Mouse (Mus musculus) forebrain, embryonic 16.5 days (tissue): ENCODE results near the gene Gm9803. TPM values are rescaled to one million over a fixed set of nuclear protein-coding genes. Genes with fewer than 3 reads are reported as not detected.

Experiments used
- ATAC-seq: fragments of 200-750 bp; cut with Nextera tagmentation; 2 replicates; pipeline ENCODE4 v1.8.0; 2017; ENCODE audit warnings: mild to moderate bottlenecking, moderate library complexity
- H3K27ac ChIP-seq: fragments of 300-500 bp; sonication (generic); 2 replicates; pipeline ENCODE4 v1.5.1; 2014; ENCODE audit warnings: low read length, control low read depth
- H3K27me3 ChIP-seq: fragments of 300-500 bp; sonication (generic); replicated peaks from 2 replicates; pipeline ENCODE4 v1.6.1; 2014; ENCODE audit warnings: low read length; ENCODE audit not compliant: control insufficient read depth, insufficient read depth
- H3K36me3 ChIP-seq: fragments of 300-500 bp; sonication (generic); 2 replicates; pipeline ENCODE4 v1.6.1; 2014; ENCODE audit not compliant: control insufficient read depth, insufficient read depth
- H3K4me1 ChIP-seq: fragments of 300-500 bp; sonication (generic); replicated peaks from 2 replicates; pipeline ENCODE4 v1.6.1; 2014; ENCODE audit warnings: low read length; ENCODE audit not compliant: control insufficient read depth, insufficient read depth
- H3K4me2 ChIP-seq: fragments of 300-500 bp; sonication (generic); 2 replicates; pipeline ENCODE4 v1.6.1; 2014; ENCODE audit warnings: mild to moderate bottlenecking, low read length, control low read depth
- H3K4me3 ChIP-seq: fragments of 300-500 bp; sonication (generic); replicated peaks from 2 replicates; pipeline ENCODE4 v1.5.1; 2014; ENCODE audit warnings: mild to moderate bottlenecking, low read length, control low read depth
- H3K9ac ChIP-seq: fragments of 300-500 bp; sonication (generic); replicated peaks from 2 replicates; pipeline ENCODE4 v1.6.1; 2014; ENCODE audit warnings: low read depth, low read length, control low read depth
- H3K9me3 ChIP-seq: fragments of 300-500 bp; sonication (generic); 2 replicates; pipeline ENCODE4 v1.6.1; 2016; ENCODE audit warnings: low read length; ENCODE audit not compliant: control insufficient read depth
- WGBS: fragments of 180-500 bp; shearing (Covaris S2); extraction: QIAGEN DNeasy Blood & Tissue Kit; methylation state at CpG from one replicate; pipeline ENCODE4 v1.1.7; 2014; 5-methylcytosine and 5-hydroxymethylcytosine counted together
- polyA plus RNA-seq: library from polyadenylated mRNA; unstranded; fragments of >200 nt; fragmentation: Nextera tagmentation; extraction: Ambion mirVana; gene quantifications from 2 replicates; pipeline ENCODE4 v1.2.1, GENCODE M21; 2015

Gene Gm9803
- polyA plus RNA-seq, 1 experiment from 2014 or later = 23.0 TPM

GRCm38 (mm10) chr10:43482021-43482420, 41.9 kb upstream of the Gm9803 start:
- ATAC-seq = no peak

DNA sequence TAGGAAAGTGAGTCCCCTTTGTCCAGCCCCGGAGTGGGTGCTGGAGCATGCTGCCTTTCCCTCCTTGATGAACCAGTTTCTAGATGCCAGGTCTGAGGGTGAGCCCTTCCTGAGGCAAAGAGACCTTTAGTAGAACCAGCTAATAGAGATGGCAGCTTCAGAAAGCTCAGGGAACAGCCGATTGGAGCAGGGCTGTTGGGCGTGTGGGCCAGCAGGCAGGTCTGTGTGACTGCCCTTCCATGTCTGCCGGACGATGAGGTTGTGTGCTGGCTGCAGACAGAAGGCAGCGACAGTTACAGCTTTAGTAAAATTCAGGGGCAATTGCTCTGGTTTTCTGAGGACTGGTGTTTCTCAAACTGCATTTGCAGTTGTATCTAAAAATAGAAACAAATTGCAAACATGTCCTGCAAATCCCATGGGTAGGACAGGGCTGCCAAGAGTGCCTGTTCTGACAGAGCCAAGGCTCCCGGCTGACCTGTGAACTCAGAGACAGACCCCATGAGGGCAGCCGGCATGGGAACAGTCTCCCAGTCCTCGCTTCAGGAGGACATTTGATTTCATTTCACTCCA, 40.4 kb upstream of the Gm9803 start:
- Histone ChIP-seq H3K27me3 (no peaks in the 10 kb centered on the region), H3K4me3 (no peak overlapping the region), H3K4me1 (peaks cover 25% of the 10 kb centered on the region), H3K27ac (0 out of 2 replicates have a peak overlapping the region, but pooled peaks have one; percentile 14), H3K4me2 (no peak overlapping the region), H3K9ac (0 out of 2 replicates have a peak overlapping the region, but pooled peaks have one; percentile 14), H3K36me3 (no peaks in the 10 kb centered on the region), H3K9me3 (no peaks in the 10 kb centered on the region)
- no peak for ATAC-seq
- WGBS = 52% methylated on average over 9 of the region's 9 CpGs

More at GRCm38 (mm10) chr10:43482021-43482420, 41.9 kb upstream of the Gm9803 start:
- H3K4me1 ChIP-seq = peaks cover 38% of the 10 kb centered on the region
- H3K4me2 ChIP-seq = no peak overlapping the region
- no peak overlapping the region for H3K9ac ChIP-seq
- no peaks in the 10 kb centered on the region for H3K36me3 ChIP-seq
- no peak overlapping the region for H3K4me3 ChIP-seq
- no peaks in the 10 kb centered on the region for H3K27me3 ChIP-seq
- H3K9me3 ChIP-seq = no peaks in the 10 kb centered on the region
- 94% methylated on average over 5 of the region's 5 CpGs for WGBS
- no peak overlapping the region for H3K27ac ChIP-seq

- no peak overlapping the region for H3K4me2 ChIP-seq
- no peak for ATAC-seq
These were observed 38.1 kb upstream of the Gm9803 start for GRCm38 (mm10) chr10:43485751-43486268.

DNA sequence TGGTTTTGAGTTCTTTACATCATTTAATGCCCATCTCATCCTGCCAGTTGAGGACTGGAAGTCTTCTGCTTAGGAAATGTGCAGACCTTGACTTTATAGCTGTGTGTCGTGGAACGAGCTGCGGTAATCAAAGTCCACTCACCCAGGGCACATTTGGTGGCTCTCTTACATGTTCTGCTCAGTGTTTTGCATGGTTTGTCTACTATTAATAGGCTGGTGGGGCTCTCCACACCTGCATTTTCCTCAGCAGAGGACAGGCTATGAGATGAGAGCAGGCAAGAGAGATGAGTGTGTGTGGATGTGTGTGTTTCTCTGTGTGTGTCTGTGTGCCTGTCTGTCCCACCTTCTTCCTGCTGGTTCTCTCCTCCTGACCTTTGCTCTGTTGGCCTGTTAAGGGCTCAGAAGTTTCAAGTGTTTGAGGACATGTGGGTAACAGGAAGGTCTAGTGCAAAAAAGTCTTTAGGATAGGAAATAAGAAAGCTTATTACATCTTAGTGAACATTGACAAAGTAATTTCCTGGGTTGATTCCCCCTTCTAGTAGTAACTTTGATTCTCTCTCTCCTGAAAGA, 36.4 kb upstream of the Gm9803 start:
- Histone ChIP-seq H3K9ac (no peak overlapping the region), H3K4me1 (peaks cover 10% of the 10 kb centered on the region), H3K36me3 (no peaks in the 10 kb centered on the region), H3K27me3 (no peaks in the 10 kb centered on the region), H3K4me2 (no peak overlapping the region), H3K9me3 (no peaks in the 10 kb centered on the region), H3K4me3 (no peak overlapping the region), H3K27ac (no peak overlapping the region)
- ATAC-seq = no peak
- WGBS = 92% methylated on average over 3 of the region's 3 CpGs

More at GRCm38 (mm10) chr10:43485751-43486268, 38.1 kb upstream of the Gm9803 start:
- Histone ChIP-seq H3K9me3 (no peaks in the 10 kb centered on the region), H3K36me3 (no peaks in the 10 kb centered on the region), H3K4me3 (no peak overlapping the region), H3K27ac (no peak overlapping the region), H3K4me1 (peaks cover 19% of the 10 kb centered on the region), H3K9ac (no peak overlapping the region), H3K27me3 (no peaks in the 10 kb centered on the region)
- 88% methylated on average over 6 of the region's 6 CpGs for WGBS

- WGBS = 84% methylated on average over 4 of the region's 4 CpGs
These were observed 35.6 kb upstream of the Gm9803 start for GRCm38 (mm10) chr10:43488258-43488657.

DNA sequence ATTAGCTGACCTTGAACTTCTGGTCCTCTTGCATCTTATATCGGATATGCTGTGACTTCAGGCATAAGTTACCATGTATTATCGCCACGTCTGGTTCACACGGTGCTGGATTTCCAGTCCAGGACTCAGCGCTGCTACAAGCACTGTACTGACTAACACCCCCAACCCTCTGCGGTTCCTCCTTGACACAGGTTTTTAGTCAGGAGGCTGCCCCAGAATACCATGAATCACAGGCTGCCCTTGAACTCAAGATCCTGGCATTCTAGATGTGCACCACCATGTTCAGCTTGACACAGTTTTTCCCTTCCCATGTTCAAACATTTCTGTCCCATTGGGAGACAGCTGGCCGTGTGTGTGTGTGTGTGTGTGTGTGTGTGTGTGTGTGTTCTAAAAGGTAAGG, 34.7 kb upstream of the Gm9803 start:
- H3K36me3 ChIP-seq = no peaks in the 10 kb centered on the region
- H3K9me3 ChIP-seq = no peaks in the 10 kb centered on the region
- no peak overlapping the region for H3K4me2 ChIP-seq
- no peak for ATAC-seq
- no peak overlapping the region for H3K27ac ChIP-seq
- WGBS = 88% methylated on average over 7 of the region's 7 CpGs
- H3K4me3 ChIP-seq = no peak overlapping the region
- no peak overlapping the region for H3K9ac ChIP-seq
- no peaks in the 10 kb centered on the region for H3K27me3 ChIP-seq
- H3K4me1 ChIP-seq = 0 out of 2 replicates have a peak, but pooled peaks cover 3% of the 10 kb centered on the region

More at GRCm38 (mm10) chr10:43488258-43488657, 35.6 kb upstream of the Gm9803 start:
- ATAC-seq = no peak
- H3K4me1 ChIP-seq = peaks cover 8% of the 10 kb centered on the region
- no peak overlapping the region for H3K4me3 ChIP-seq
- no peak overlapping the region for H3K4me2 ChIP-seq
- H3K9ac ChIP-seq = no peak overlapping the region
- no peaks in the 10 kb centered on the region for H3K27me3 ChIP-seq
- H3K27ac ChIP-seq = no peak overlapping the region
- H3K9me3 ChIP-seq = no peaks in the 10 kb centered on the region
- H3K36me3 ChIP-seq = no peaks in the 10 kb centered on the region

GRCm38 (mm10) chr10:43489550-43489949, 34.3 kb upstream of the Gm9803 start:
- Histone ChIP-seq H3K27ac (no peak overlapping the region), H3K4me1 (0 out of 2 replicates have a peak, but pooled peaks cover 3% of the 10 kb centered on the region), H3K4me3 (no peak overlapping the region), H3K9me3 (no peaks in the 10 kb centered on the region), H3K36me3 (0 out of 2 replicates have a peak, but pooled peaks cover under 1% of the 10 kb centered on the region), H3K4me2 (no peak overlapping the region), H3K9ac (no peak overlapping the region), H3K27me3 (no peaks in the 10 kb centered on the region)
- WGBS = 67% methylated on average over 6 of the region's 6 CpGs
- ATAC-seq = no peak

DNA sequence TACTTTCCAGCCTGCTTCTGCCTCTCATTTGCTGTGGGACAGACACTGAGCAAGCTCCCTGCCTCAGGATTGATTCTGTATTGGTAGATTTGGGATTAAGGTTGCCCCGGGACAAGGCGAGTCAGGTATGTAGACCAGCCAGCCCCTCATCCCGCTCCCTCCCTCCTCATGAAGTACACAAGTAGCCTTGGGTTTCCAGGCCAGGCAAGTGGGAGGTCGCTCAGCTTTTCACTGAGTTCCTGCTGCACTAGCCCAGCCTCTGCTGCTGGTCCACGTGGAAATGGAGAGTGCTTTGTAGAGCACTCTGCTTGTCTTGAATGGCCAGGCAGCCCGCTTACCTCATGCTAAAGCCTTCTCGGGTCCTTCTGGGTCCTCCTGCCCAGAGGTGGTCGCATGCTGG, 33.9 kb upstream of the Gm9803 start:
- H3K4me1 ChIP-seq = 0 out of 2 replicates have a peak, but pooled peaks cover 3% of the 10 kb centered on the region
- no peak overlapping the region for H3K4me3 ChIP-seq
- H3K27ac ChIP-seq = no peak overlapping the region
- no peaks in the 10 kb centered on the region for H3K27me3 ChIP-seq
- no peak for ATAC-seq
- 76% methylated on average over 8 of the region's 8 CpGs for WGBS
- no peaks in the 10 kb centered on the region for H3K9me3 ChIP-seq
- no peak overlapping the region for H3K9ac ChIP-seq
- no peak overlapping the region for H3K4me2 ChIP-seq
- peaks cover 3% of the 10 kb centered on the region; the same call in 1 of the 2 replicates for H3K36me3 ChIP-seq

DNA sequence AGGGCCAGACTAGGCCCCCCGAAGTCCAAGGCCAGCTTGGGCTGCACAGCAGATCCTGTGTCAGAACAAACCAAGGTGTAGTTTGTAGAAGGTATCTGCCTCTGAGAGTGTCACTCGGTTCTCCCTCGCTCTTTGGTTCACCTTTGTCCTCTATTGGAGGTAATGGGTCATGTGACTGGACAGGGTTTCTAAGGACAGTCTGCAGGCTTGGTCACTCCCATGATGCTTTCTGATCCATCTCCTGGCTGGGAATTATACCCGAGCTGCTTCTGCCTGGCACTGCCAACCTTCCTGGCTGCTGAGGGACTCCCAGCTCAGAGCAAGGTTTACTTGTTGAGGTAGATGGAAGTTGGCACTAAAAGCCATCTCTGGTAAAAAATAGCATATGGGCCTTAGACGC, 33.0 kb upstream of the Gm9803 start:
- Histone ChIP-seq H3K9me3 (no peaks in the 10 kb centered on the region), H3K27ac (no peak overlapping the region), H3K27me3 (no peaks in the 10 kb centered on the region), H3K9ac (no peak overlapping the region), H3K4me1 (0 out of 2 replicates have a peak, but pooled peaks cover 3% of the 10 kb centered on the region), H3K4me2 (no peak overlapping the region), H3K4me3 (no peak overlapping the region), H3K36me3 (peaks cover 8% of the 10 kb centered on the region; the same call in 1 of the 2 replicates)
- 79% methylated on average over 5 of the region's 5 CpGs for WGBS
- no peak for ATAC-seq
